Comparison of ENCODE assay signal across 8 mouse cellular contexts in the genomic region with DNA sequence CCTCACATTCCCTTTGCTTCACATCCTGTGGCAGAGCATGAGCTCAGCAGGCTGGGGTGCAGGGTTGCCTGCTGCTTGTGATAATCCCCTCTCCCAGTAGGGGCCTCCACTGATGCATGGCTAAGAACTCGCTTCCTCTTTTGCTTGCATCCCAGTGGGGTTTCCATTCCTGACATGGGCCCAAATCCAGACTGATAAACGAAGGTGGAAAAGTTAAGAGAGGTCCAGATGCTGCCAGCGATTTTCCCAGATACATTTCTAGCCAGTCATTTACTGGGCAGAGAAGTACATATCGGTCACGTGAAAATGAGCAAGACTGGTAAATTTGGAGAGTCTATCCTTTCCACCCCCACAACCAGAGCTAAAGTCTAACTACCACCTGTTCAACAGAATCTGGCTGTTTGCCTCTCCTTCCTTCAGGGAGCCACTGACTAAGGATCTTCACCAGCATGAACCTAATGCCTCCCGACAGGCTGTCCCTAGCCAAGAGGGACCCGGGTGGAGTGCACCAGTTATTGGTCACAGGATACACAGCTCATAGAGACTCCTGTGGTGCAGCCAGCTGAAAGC.
DNase-seq lines count a peak whose midpoint lies in the region; ATAC-seq and TF ChIP-seq lines count a peak whose summit lies in the region.

No protein-coding gene starts in this region.

- no peaks in the 10 kb centered on the region for H3K27me3 ChIP-seq in embryonic facial prominence, embryonic 11.5 days (ENCODE audit: control insufficient read depth, insufficient read depth, low read length)
- no peaks in the 10 kb centered on the region for H3K27me3 ChIP-seq in lung, postnatal 0 days (replicated peaks; ENCODE audit: insufficient read depth, low read length)

- 49% methylated on average over 7 of the region's 7 CpGs for WGBS in lung, adult 2 months
- 34% methylated on average over 7 of the region's 7 CpGs for WGBS in embryonic facial prominence, embryonic 11.5 days
- WGBS in lung, postnatal 0 days, result 41% methylated on average over 7 of the region's 7 CpGs

- no peak overlapping the region for H3K9ac ChIP-seq in embryonic facial prominence, embryonic 11.5 days (replicated peaks; ENCODE audit: low read length)
- H3K9ac ChIP-seq in lung, postnatal 0 days (replicated peaks; ENCODE audit: low read depth), result no peak overlapping the region

- no peak for TF ChIP-seq EP300 in lung, postnatal 0 days (IDR thresholded peaks at IDR 0.05)

- H3K36me3 ChIP-seq in embryonic facial prominence, embryonic 11.5 days (replicated peaks; ENCODE audit: control insufficient read depth, insufficient read depth, low read depth, low read length), result no peaks in the 10 kb centered on the region
- H3K36me3 ChIP-seq in lung, postnatal 0 days (ENCODE audit: insufficient read depth, low read length), result no peaks in the 10 kb centered on the region

- TF ChIP-seq CTCF in lung, adult 2 months (IDR thresholded peaks at IDR 0.05; ENCODE audit: insufficient read depth, low read length), result peak; percentile 20; the same call in 1 of the 2 replicates
- TF ChIP-seq CTCF in lung, postnatal 0 days (IDR thresholded peaks at IDR 0.05), result peak; percentile 68

- no peak; the same call in 1 of the 2 replicates for ATAC-seq in embryonic facial prominence, embryonic 11.5 days (replicated peaks; ENCODE audit: insufficient number of reproducible peaks, low FRiP score, low TSS enrichment, low read depth)
- 0 out of 2 replicates have a peak, but pooled peaks have one; percentile 43 for ATAC-seq in lung, postnatal 0 days

- H3K4me2 ChIP-seq in embryonic facial prominence, embryonic 11.5 days (ENCODE audit: low read depth, low read length), result no peak overlapping the region
- no peak overlapping the region for H3K4me2 ChIP-seq in lung, postnatal 0 days (replicated peaks; ENCODE audit: low read depth, low read length)

- H3K27ac ChIP-seq in embryonic facial prominence, embryonic 11.5 days (replicated peaks; ENCODE audit: low read depth, low read length), result no peak overlapping the region
- H3K27ac ChIP-seq in lung, postnatal 0 days (ENCODE audit: low read length), result no peak overlapping the region

- DNase-seq in lung, adult 2 months, result no peak
- DNase-seq in lung, postnatal 25 days (ENCODE audit: low spot score), result no peak
- peak; percentile 7 to 12 for DNase-seq in adrenal gland, postnatal 4 days (ENCODE audit: low spot score in 2 of 2)
- peak; percentile 62 for DNase-seq in embryonic facial prominence, embryonic 11.5 days (ENCODE audit: low spot score)
- peak; percentile 3 for DNase-seq in induced T-regulatory cell, adult 2 months (ENCODE audit: low read depth)
- DNase-seq in lung, postnatal 0 days (ENCODE audit: low spot score), result peak; percentile 49
- DNase-seq in telencephalon, adult 2 months (ENCODE audit: low read depth, low spot score), result peak; percentile 6
- no peak for DNase-seq in spleen, postnatal 4 days (ENCODE audit: low spot score in 2 of 2)

- H3K9me3 ChIP-seq in embryonic facial prominence, embryonic 11.5 days (replicated peaks; ENCODE audit: control insufficient read depth, low read length), result no peaks in the 10 kb centered on the region
- H3K9me3 ChIP-seq in lung, postnatal 0 days (ENCODE audit: low read length), result no peaks in the 10 kb centered on the region

- TF ChIP-seq POLR2A in lung, adult 2 months (IDR thresholded peaks at IDR 0.05; ENCODE audit: borderline replicate concordance, extremely low read depth, low read depth, low read length), result no peak

- no peak overlapping the region for H3K4me3 ChIP-seq in lung, adult 2 months (replicated peaks; ENCODE audit: extremely low read depth, low read depth, low read length)
- no peak overlapping the region for H3K4me3 ChIP-seq in embryonic facial prominence, embryonic 11.5 days (ENCODE audit: low read depth, low read length)
- no peak overlapping the region for H3K4me3 ChIP-seq in lung, postnatal 0 days (ENCODE audit: low read depth, low read length)

- H3K4me1 ChIP-seq in lung, adult 2 months (ENCODE audit: control insufficient read depth, insufficient read depth, low read length), result no peaks in the 10 kb centered on the region
- no peaks in the 10 kb centered on the region for H3K4me1 ChIP-seq in embryonic facial prominence, embryonic 11.5 days (ENCODE audit: control insufficient read depth, insufficient read depth, low read length)
- H3K4me1 ChIP-seq in lung, postnatal 0 days (ENCODE audit: insufficient read depth, low read depth, low read length), result no peaks in the 10 kb centered on the region

Comparison
In these comparisons a context has a peak if more than half of its experiments do, and no peak if none do; other contexts are left out.
1. DNase-seq: peak in adrenal gland, postnatal 4 days (2 of 2), embryonic facial prominence, embryonic 11.5 days (single experiment), induced T-regulatory cell, adult 2 months (single experiment), lung, postnatal 0 days (single experiment) and telencephalon, adult 2 months (single experiment); none in lung, adult 2 months (single experiment), lung, postnatal 25 days (single experiment) and spleen, postnatal 4 days (0 of 2).